Mouse (Mus musculus) kidney, adult 8-10 months (tissue): Measurements from ENCODE around the gene 1110012L19Rik.
A peak's percentile ranks its signal among the peaks of the same experiment; 100 is the strongest.
"Not testable (repeated sequence)": the region's sequence is repeated elsewhere in the genome, so short reads cannot be mapped to it uniquely, and the experiment has no call there.

ENCODE experiments used
- DNase-seq, 2 experiments: peaks; one replicate each; pipeline ENCODE4 v3.0.0; 2022

The 1110012L19Rik gene

GRCm38 (mm10) chrX:70385276-70385961, at the start of gene 1110012L19Rik:
TSS of gene 1110012L19Rik (plus strand) at chrX:70385877.
- DNase-seq = peak; percentile 84 to 85

GRCm38 (mm10) chrX:70362985-70363384, 22.7 kb upstream of the 1110012L19Rik start:
- no peak for DNase-seq

- DNase-seq = no peak
Measured at GRCm38 (mm10) chrX:70363446-70363845, 22.2 kb upstream of the 1110012L19Rik start.

- no peak for DNase-seq
Measured at GRCm38 (mm10) chrX:70364202-70364601, 21.5 kb upstream of the 1110012L19Rik start.

GRCm38 (mm10) chrX:70364661-70365613, 20.7 kb upstream of the 1110012L19Rik start, which contains the start of gene Ids:
TSS of gene Ids (minus strand) at chrX:70365084.
- DNase-seq = peak; percentile 87 to 88

- DNase-seq = not testable (repeated sequence)
Measured at GRCm38 (mm10) chrX:70369758-70370157, 15.9 kb upstream of the 1110012L19Rik start.

- not testable (repeated sequence) for DNase-seq
Measured at GRCm38 (mm10) chrX:70374469-70375110, 11.1 kb upstream of the 1110012L19Rik start.

- DNase-seq = no peak
Measured at GRCm38 (mm10) chrX:70384917-70385275, 781 bp upstream of the 1110012L19Rik start.

GRCm38 (mm10) chrX:70385962-70386351, 280 bp downstream of the 1110012L19Rik start:
- no peak for DNase-seq

GRCm38 (mm10) chrX:70392636-70393035, 7.0 kb downstream of the 1110012L19Rik start:
- DNase-seq = not testable (repeated sequence)

- DNase-seq = not testable (repeated sequence)
Measured at GRCm38 (mm10) chrX:70425473-70425872, 39.8 kb downstream of the 1110012L19Rik start.
